Mouse (Mus musculus): Measurements from ENCODE around the gene Atp10a. TPM values are rescaled to one million over a fixed set of nuclear protein-coding genes. Genes with fewer than 3 reads are reported as not detected.

The Atp10a gene
- 1 to 10 TPM; 2.4 to 2.7 TPM for total RNA-seq (2021)
- long read RNA-seq, experiment 1, full-length matches to known transcripts, result 1 of 3 reads
- long read RNA-seq, experiment 1, partial matches to known transcripts, result 1 of 3 reads
- long read RNA-seq, experiment 1, other reads (novel, unspliced or antisense), result 1 of 3 reads
- long read RNA-seq, experiment 2, partial matches to known transcripts, result 1 of 2 reads
- long read RNA-seq, experiment 2, other reads (novel, unspliced or antisense), result 1 of 2 reads

DNA sequence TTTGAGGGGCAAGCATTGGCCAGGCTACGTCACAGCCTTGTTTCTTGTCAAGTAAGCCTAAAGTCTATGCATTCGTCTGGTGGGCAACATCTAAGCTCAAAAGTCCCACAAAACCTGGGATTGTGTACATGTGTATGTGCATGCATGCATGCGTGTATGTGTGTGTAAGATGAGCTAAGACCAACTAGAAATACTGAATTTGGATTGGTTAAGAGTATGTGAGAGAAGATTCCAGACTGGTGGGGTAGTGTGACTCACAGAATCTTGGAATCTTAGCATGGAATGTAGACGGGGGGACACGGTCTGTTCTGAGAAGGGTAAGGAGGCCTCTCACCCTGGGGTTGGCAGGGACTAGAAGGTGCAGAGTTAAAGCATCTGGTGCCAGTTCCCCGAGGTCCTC, at the start of gene Atp10a:
Gene Atp10a (plus strand): TSS at position 301 of the 400 bp plus-strand sequence.
- no peak for DNase-seq

- no peak for DNase-seq
Measured at GRCm38 (mm10) chr7:58618048-58618447, 37.9 kb upstream of the Atp10a start.

GRCm38 (mm10) chr7:58626305-58627155, 29.4 kb upstream of the Atp10a start:
- DNase-seq, result peak; percentile 69

DNA sequence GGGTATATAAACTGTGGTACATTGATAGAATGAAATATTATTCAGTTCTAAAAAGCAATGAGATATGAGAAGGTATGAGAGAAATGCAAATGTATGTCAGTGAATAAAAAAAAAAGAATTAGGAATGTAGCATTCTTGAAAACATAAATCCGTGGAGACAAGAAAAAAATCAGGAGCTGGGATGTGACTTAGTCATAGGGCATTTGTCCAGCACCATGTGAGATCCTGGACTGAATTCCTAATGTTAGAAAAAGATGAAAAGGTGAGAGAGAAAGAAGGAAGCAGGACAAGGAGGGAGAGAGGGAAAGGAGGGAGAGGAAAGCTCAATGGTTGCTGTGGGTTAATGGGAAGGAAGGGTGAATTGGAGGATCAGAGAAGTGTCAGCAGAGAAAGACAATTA, 28.6 kb upstream of the Atp10a start:
- no peak for DNase-seq

GRCm38 (mm10) chr7:58629233-58629632, 26.7 kb upstream of the Atp10a start:
- no peak for DNase-seq

- no peak for DNase-seq
Measured at GRCm38 (mm10) chr7:58633683-58634082, 22.3 kb upstream of the Atp10a start.

DNA sequence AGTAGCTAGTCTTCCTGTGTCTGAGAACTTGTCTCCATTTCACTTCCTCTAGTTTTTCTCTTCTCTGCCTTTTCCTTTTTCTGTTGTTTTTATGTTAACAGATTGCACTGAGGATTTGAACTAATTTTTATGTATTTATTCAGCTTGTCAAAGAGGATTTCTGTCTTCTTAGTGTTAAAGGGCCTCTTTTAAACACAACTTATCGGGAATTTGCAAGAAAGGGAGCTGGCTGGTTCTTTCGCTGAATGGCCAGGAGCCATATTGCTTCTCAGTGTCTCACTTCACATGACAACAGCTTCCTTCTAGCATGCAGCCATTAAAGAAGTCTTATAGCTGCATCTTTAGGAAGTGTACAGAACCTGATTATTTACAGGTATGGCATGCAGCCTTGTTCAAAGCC, 16.3 kb upstream of the Atp10a start:
- DNase-seq, result no peak

DNA sequence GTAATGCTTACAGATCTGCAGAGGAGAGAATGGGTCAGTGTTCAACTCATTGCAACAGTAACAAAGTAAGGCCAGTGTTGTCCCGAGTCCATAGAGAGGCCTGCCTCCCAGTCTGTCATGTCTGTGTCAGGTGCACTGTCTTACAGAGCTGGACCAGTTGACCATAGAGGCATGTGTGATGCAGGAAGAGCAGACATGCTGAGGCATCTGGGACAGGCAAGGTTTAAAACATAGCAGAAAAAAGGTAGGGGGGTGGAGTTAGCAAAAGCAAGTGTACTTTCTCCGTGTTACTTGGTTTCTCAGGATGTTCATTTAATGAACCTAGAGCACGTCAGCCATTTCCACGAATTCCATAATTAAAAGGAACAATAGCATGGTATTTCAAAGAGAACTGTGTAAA, 15.5 kb upstream of the Atp10a start:
- no peak for DNase-seq

- no peak for DNase-seq
Measured at GRCm38 (mm10) chr7:58641916-58642315, 14.1 kb upstream of the Atp10a start.

DNA sequence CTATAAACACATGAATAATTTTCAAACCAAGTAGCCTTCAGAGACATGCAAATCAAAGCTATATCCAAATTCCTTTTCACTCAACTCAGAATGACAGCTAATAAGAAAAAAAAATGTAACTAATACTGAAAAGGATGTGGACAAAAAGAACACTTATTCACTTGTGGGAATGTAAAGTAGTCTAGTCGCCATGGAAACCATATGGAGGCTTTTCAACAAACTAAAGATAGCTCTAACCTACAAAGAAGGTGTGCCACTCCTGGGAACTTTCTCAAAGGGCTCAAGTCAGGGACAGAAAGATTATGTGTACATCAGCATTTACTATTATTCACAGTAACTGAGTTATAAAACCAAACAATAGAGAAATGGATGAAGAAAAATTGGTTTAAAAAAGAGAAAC, 8.6 kb upstream of the Atp10a start:
- DNase-seq, result no peak

- peak; percentile 64 for DNase-seq
Measured at GRCm38 (mm10) chr7:58657913-58658789, 2.2 kb downstream of the Atp10a start.

DNA sequence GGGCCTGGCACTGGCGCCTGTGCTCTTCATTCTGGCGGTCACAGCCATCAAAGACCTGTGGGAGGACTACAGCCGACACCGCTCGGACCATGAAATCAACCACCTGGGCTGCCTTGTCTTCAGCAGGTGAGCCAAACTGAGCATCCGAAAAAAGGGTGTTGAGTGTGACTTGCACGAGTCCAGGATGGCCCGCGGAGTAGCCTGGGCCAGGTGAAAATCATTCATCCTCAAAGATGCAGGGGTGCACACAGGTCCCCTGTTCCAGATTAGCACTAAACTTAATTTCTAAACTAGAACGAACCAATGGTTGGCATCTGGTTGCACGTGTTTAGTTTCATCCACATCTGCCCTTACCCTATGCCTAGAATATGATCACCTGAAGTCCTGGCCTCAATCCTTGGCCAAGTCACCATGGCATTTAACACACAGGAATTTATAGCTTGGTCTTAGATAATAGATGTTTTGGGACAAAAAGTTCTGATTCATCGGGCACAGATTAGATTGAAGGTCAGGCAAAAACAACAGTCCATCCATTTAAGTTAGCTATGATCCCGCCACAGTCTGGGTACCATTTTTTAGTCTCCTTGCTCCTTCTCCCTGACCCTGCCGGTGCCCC, 2.9 kb downstream of the Atp10a start:
- DNase-seq, result no peak

DNA sequence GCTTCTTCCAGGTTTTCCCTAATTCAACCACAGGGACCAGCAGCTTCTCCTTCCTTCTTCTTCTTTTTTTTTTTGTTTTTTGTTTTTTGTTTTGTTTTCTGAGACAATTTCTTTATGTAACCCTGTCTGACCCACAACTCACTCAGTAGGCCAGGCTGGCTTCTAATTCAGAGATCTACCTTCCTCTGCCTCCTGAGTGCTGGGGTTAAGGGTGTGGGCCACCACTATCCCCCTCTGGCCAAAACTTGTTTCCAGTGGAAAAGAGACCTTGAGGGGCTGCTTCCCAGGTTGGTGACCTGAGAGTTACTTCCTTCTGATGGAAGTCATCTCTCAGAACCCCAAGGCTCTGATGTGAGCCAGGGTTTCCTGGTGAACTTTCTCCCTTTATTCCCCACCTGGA, 4.1 kb downstream of the Atp10a start:
- no peak for DNase-seq

GRCm38 (mm10) chr7:58660665-58661064, 4.7 kb downstream of the Atp10a start:
- no peak for DNase-seq

DNA sequence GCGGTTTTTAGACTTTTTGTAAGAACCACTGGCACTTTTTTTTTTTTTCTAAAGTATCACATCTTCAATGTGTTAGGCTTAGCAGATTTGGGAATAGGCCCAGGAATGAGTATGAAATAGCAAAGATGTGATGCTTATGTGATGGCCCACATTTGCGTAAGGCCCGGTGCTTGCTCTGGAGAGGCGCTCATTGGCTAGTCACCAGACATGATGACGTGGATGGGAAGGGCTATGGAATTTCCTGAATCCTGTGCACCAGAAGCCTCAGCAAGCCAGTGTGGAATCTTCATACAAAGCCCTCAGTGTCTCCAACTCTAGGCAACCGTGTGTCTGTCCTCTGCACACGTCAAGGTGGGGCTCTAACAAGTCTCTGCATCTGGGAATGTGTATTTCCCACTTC, 5.1 kb downstream of the Atp10a start:
- no peak for DNase-seq

DNA sequence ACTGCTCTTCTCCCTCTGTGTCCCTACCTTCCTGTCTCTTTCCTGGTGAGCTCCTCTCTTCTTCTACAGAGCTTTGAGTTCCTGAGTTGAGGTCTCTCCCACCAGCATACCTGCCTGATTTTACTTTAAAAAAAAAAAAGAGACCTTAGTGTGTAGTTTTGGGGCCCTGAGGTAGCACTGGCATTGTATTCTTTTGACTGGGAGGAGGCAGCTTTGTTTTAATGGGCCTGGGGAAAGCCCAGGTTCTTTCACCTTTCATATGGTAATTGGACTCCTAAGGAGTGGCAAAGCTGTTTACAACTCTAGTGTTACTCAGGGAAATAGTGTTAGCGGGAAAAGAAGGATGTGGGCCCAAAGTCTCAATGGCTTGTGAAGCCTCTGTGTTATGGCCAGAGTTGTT, 12.7 kb downstream of the Atp10a start:
- DNase-seq, result no peak

DNA sequence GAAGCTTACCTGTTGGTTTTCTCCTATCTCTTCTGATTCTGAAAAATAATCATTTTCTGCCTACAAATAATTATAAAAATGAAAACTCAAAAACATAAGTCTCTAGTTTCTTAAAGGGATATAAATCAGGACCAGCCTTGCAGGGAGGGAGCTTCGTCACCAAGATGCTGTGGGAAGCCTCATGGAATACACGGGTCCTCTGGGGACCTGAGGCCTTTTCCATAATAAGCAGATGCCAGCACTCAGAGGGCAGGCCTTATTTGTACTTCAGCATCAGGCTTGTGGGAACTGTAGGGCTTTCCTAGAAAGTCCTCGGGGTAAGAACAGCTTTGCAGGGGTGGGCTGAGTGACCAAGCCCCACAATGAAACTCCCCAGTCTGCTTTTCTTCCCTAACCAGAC, 20.1 kb downstream of the Atp10a start:
- no peak for DNase-seq

DNA sequence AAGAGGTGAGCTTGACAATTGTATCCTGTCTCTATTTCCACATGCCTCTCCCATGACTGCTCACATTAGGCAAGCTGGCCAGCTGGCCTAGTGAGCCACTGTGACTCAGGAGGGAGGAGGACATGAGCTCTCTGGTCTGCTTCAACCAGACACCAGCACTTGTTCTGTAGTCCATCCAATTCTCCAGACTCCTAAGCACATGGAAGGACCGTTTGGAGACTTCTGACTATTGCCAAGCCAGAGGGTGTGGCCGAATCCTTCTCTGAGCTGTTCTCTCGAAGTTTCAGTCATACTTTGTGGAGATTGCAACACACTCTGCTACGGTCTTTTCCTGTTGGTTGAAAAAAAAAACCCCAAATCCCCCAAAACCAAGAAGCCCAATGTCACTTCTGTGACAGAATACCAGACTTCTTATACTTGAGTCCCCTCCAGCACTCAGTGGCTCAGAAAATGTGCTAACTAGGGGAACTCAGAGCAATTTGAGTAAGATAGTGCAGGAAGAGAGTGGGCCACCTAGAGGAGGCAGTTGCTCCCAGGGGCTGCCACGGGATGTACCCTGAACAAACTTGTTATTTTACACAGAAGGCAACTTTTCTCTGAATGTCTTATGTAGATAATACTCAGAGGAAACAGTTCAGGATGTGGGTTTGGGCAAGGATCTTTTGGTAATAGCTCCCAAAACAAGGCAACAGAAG, 21.3 kb downstream of the Atp10a start:
- peak; percentile 77 for DNase-seq

DNA sequence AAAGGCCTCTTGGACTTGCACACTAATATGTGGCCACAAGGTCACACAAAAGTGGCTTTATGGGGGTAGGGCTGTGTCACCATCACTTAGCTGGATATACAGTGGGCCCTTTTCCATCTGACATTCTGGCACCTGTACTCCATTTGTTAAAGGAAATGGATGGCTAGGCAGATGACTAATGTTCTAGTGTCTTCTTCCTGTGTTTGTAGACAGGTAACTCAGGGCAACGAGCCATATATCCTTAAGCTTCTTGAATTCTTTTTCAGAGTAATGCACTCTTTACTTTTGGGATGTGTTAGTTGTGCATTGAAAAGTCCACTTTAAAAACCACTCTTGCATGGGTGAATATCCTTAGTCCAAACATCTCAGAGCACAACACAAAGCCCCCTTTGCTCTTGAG, 30.0 kb downstream of the Atp10a start:
- no peak for DNase-seq

GRCm38 (mm10) chr7:58686573-58686972, 30.6 kb downstream of the Atp10a start:
- no peak for DNase-seq

DNA sequence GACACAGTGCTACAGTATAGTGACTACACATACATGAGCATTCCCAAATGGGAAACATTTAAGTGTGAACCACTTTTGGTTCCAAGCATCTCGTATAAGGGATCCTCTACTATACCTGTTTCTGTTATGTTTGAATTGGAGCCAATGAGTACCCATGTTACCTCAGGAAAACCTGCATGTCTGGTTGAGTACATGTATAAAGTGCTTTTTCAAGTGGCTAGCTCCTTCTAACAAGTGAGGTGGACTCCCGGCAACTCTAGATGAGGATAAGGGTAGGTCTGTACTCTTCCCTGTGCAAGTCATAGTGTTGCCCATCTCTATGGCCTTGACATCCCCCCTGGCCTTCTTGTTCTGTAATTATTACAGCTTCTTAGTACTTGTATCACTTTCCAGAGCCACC, 31.0 kb downstream of the Atp10a start:
- DNase-seq, result no peak
